Mouse (Mus musculus): ENCODE data around the gene Msmo1. TPM values are rescaled to one million over a fixed set of nuclear protein-coding genes. Genes with fewer than 3 reads are reported as not detected.

Msmo1 gene
- 49.9 and 58.4 TPM in 2 replicates for polyA plus RNA-seq (2015; fragmentation: Nextera tagmentation; extraction: Ambion mirVana)

DNA sequence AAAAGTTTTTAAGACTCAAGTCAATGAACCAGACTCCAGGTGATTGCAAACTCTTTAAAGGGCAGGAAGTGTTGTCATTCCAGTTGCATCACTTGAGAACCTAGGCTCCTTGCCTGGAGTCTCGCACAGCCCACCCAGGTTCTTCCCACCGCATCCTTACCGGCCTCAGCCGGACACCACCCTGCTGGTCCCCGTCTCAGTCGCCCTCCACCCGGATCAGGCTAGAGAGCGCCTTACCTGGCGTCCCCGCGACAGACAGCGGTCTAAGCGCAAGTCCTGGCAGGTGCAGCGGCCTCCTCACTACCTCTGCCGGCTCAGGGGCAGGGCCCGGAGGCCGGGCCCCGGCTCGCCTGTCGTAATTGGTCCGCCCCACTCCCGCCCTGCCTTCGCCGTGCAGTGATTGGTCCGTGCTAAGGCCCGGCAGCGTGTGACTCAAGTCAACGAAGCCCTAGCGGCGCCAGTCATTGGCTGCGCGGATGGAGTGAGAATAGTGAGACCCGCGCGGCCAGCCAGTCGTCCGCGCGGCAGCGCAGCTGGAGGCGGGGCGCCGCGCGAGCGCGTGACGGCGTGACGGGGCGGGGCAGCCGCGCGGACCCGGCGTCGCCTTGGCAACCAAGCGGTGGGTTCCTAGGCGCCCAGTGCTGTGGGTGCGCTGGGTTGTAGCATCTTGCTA lies at the start of gene Msmo1:
TSS of gene Msmo1 (minus strand) at position 522 of the 673 bp plus-strand sequence.
- Histone ChIP-seq H3K9ac (replicated peaks) (peak within 1 kb of the TSS; percentile 83), H3K27ac (ENCODE audit: low read depth) (peak within 1 kb of the TSS; percentile 80), H3K4me1 (ENCODE audit: insufficient read depth) (peaks cover 9% of the 10 kb centered on the region; the same call in 1 of the 2 replicates), H3K4me2 (ENCODE audit: low read depth, low read length) (peak within 1 kb of the TSS; percentile 94), H3K27me3 (ENCODE audit: insufficient read depth, low read length) (no peaks in the 10 kb centered on the region), H3K4me3 (ENCODE audit: low read depth, low read length) (peak within 1 kb of the TSS; percentile 83), H3K9me3 (ENCODE audit: low read length) (no peaks in the 10 kb centered on the region), H3K36me3 (replicated peaks; ENCODE audit: insufficient read depth, low read length) (peaks cover 8% of the 10 kb centered on the region; the same call in 1 of the 2 replicates)
- TF ChIP-seq EP300 (IDR thresholded peaks at IDR 0.05; ENCODE audit: low read depth) = peak; percentile 37; the same call in 1 of the 2 replicates
- no peak for TF ChIP-seq CTCF (IDR thresholded peaks at IDR 0.05; ENCODE audit: low read depth)
- ATAC-seq (peak; percentile 100), DNase-seq (peak; percentile 96)
- under 1% methylated on average over 56 of the region's 60 CpGs for WGBS (ENCODE audit: insufficient replicate concordance)

GRCm38 (mm10) chr8:64781947-64782346 lies 48.4 kb upstream of the Msmo1 start:
- Histone ChIP-seq H3K9ac (replicated peaks) (no peak overlapping the region), H3K4me3 (ENCODE audit: low read depth, low read length) (no peak overlapping the region), H3K27me3 (ENCODE audit: insufficient read depth, low read length) (no peaks in the 10 kb centered on the region), H3K36me3 (replicated peaks; ENCODE audit: insufficient read depth, low read length) (no peaks in the 10 kb centered on the region), H3K4me2 (ENCODE audit: low read depth, low read length) (no peak overlapping the region), H3K4me1 (ENCODE audit: insufficient read depth) (no peaks in the 10 kb centered on the region), H3K27ac (ENCODE audit: low read depth) (no peak overlapping the region), H3K9me3 (ENCODE audit: low read length) (no peaks in the 10 kb centered on the region)
- DNase-seq = no peak
- TF ChIP-seq CTCF (IDR thresholded peaks at IDR 0.05; ENCODE audit: low read depth) (no peak), EP300 (IDR thresholded peaks at IDR 0.05; ENCODE audit: low read depth) (peak; percentile 10; the same call in 1 of the 2 replicates)
- no peak for ATAC-seq
- 46% methylated on average over 6 of the region's 6 CpGs for WGBS (ENCODE audit: insufficient replicate concordance)

DNA sequence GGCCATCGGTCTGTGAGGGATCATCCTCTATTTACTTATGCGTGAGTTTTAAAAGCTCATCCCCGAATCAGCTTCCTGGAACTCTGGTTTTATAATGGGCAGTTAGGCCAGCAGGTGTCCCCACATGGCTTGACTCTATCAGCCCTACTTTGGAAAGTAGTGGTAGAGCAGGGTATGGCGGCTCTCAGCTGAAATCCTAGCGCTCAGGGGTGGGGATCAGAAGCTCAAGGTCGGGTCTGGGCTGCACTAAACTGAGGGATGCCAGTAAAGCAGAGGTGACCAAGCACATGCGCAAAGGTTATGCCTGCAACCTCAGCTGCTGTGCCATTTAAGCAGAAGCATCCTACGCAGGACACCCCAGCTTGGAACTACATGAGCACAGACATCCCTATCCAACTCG lies 44.3 kb upstream of the Msmo1 start:
- WGBS (ENCODE audit: insufficient replicate concordance) = 67% methylated on average over 9 of the region's 9 CpGs
- H3K4me2 ChIP-seq (ENCODE audit: low read depth, low read length) = no peak overlapping the region
- H3K27ac ChIP-seq (ENCODE audit: low read depth) = no peak overlapping the region
- ATAC-seq (peak; percentile 56), DNase-seq (no peak)
- 0 out of 2 replicates have a peak, but pooled peaks cover 2% of the 10 kb centered on the region for H3K36me3 ChIP-seq (replicated peaks; ENCODE audit: insufficient read depth, low read length)
- no peak overlapping the region for H3K4me3 ChIP-seq (ENCODE audit: low read depth, low read length)
- no peaks in the 10 kb centered on the region for H3K27me3 ChIP-seq (ENCODE audit: insufficient read depth, low read length)
- no peaks in the 10 kb centered on the region for H3K4me1 ChIP-seq (ENCODE audit: insufficient read depth)
- no peak overlapping the region for H3K9ac ChIP-seq (replicated peaks)
- TF ChIP-seq EP300 (IDR thresholded peaks at IDR 0.05; ENCODE audit: low read depth) = no peak
- peak; percentile 49 for TF ChIP-seq CTCF (IDR thresholded peaks at IDR 0.05; ENCODE audit: low read depth)
- no peaks in the 10 kb centered on the region for H3K9me3 ChIP-seq (ENCODE audit: low read length)

GRCm38 (mm10) chr8:64774136-64774535 lies 40.5 kb upstream of the Msmo1 start:
- H3K4me2 ChIP-seq (ENCODE audit: low read depth, low read length) = no peak overlapping the region
- H3K36me3 ChIP-seq (replicated peaks; ENCODE audit: insufficient read depth, low read length) = 0 out of 2 replicates have a peak, but pooled peaks cover 2% of the 10 kb centered on the region
- no peak for ATAC-seq
- TF ChIP-seq CTCF (IDR thresholded peaks at IDR 0.05; ENCODE audit: low read depth) (no peak), EP300 (IDR thresholded peaks at IDR 0.05; ENCODE audit: low read depth) (no peak)
- no peaks in the 10 kb centered on the region for H3K27me3 ChIP-seq (ENCODE audit: insufficient read depth, low read length)
- no peak overlapping the region for H3K4me3 ChIP-seq (ENCODE audit: low read depth, low read length)
- no peak for DNase-seq
- H3K9me3 ChIP-seq (ENCODE audit: low read length) = no peaks in the 10 kb centered on the region
- H3K27ac ChIP-seq (ENCODE audit: low read depth) = no peak overlapping the region
- H3K9ac ChIP-seq (replicated peaks) = no peak overlapping the region
- no peaks in the 10 kb centered on the region for H3K4me1 ChIP-seq (ENCODE audit: insufficient read depth)
- WGBS (ENCODE audit: insufficient replicate concordance) = 81% methylated on average over 6 of the region's 6 CpGs

- H3K36me3 ChIP-seq (replicated peaks; ENCODE audit: insufficient read depth, low read length) = 0 out of 2 replicates have a peak, but pooled peaks cover 2% of the 10 kb centered on the region
- H3K9me3 ChIP-seq (ENCODE audit: low read length) = no peaks in the 10 kb centered on the region
- no peak for DNase-seq
- H3K4me3 ChIP-seq (ENCODE audit: low read depth, low read length) = no peak overlapping the region
- H3K9ac ChIP-seq (replicated peaks) = no peak overlapping the region
- H3K4me2 ChIP-seq (ENCODE audit: low read depth, low read length) = no peak overlapping the region
- 76% methylated on average over 7 of the region's 7 CpGs for WGBS (ENCODE audit: insufficient replicate concordance)
- ATAC-seq = no peak
- H3K27ac ChIP-seq (ENCODE audit: low read depth) = no peak overlapping the region
- H3K4me1 ChIP-seq (ENCODE audit: insufficient read depth) = no peaks in the 10 kb centered on the region
- no peaks in the 10 kb centered on the region for H3K27me3 ChIP-seq (ENCODE audit: insufficient read depth, low read length)
- no peak for TF ChIP-seq EP300 (IDR thresholded peaks at IDR 0.05; ENCODE audit: low read depth)
- TF ChIP-seq CTCF (IDR thresholded peaks at IDR 0.05; ENCODE audit: low read depth) = no peak
Measured at GRCm38 (mm10) chr8:64770814-64771213, 37.2 kb upstream of the Msmo1 start.

- no peak overlapping the region for H3K27ac ChIP-seq (ENCODE audit: low read depth)
- 0 out of 2 replicates have a peak, but pooled peaks cover 2% of the 10 kb centered on the region for H3K36me3 ChIP-seq (replicated peaks; ENCODE audit: insufficient read depth, low read length)
- no peak overlapping the region for H3K9ac ChIP-seq (replicated peaks)
- DNase-seq (no peak), ATAC-seq (no peak)
- H3K4me2 ChIP-seq (ENCODE audit: low read depth, low read length) = no peak overlapping the region
- H3K9me3 ChIP-seq (ENCODE audit: low read length) = no peaks in the 10 kb centered on the region
- no peak overlapping the region for H3K4me3 ChIP-seq (ENCODE audit: low read depth, low read length)
- H3K4me1 ChIP-seq (ENCODE audit: insufficient read depth) = no peaks in the 10 kb centered on the region
- TF ChIP-seq EP300 (IDR thresholded peaks at IDR 0.05; ENCODE audit: low read depth) (no peak), CTCF (IDR thresholded peaks at IDR 0.05; ENCODE audit: low read depth) (no peak)
- H3K27me3 ChIP-seq (ENCODE audit: insufficient read depth, low read length) = no peaks in the 10 kb centered on the region
- WGBS (ENCODE audit: insufficient replicate concordance) = 83% methylated on average over 7 of the region's 7 CpGs
Measured at GRCm38 (mm10) chr8:64769586-64769985, 36.0 kb upstream of the Msmo1 start.
